Mouse (Mus musculus): Measurements from ENCODE around the gene Cenpv. TPM values are rescaled to one million over a fixed set of nuclear protein-coding genes. Genes with fewer than 3 reads are reported as not detected.

Cenpv gene
- polyA plus RNA-seq (2016; fragmentation: Nextera tagmentation; extraction: Ambion mirVana): 23.0 and 25.4 TPM in 2 replicates

DNA sequence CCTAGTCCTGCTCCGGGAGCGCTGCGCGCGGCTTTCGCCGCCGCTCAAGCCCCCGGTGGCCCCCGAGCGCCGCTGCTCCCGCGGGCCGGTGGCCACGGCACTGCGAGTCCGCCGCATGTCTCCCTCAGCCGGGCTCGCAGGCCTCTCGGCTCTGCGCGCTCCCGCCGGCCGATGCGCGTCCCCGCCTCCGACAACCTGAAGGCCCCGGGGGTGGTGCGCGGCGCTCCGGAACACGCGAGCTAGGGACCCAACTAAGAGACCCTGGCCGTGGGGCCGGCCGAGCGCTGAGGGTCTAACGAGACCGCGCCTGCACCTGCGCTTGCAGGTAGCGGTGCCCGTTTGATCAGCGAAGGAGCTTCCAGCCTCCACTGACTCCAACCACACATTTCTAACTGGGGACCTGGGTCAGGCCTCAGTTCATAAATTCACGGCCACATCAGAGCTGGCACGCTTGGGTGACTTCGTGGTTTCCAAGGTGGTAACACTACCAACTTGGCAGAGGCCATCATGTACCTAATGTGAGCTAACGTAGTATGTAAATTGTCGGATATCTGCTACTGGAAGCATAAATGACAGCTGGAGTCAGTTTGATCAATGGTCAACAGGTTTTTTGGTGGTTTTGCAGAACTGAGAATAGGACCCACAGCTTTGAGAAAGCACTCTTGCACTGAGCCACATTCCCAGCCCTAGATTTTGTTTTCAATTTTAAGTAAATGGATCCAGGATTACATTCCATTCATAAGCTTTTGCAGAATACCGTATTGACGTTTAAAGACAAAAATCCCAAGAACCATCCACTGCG, at the start of gene Cenpv:
Gene Cenpv, minus strand, starts transcription at position 173 of the 802 bp plus-strand sequence.
- H3K9me3 ChIP-seq: no peaks in the 10 kb centered on the region
- peaks cover 41% of the 10 kb centered on the region for H3K27me3 ChIP-seq (replicated peaks; ENCODE audit: low read depth, poor library complexity, severe bottlenecking)
- peak; percentile 78 for DNase-seq (ENCODE audit: low spot score)
- H3K27ac ChIP-seq (replicated peaks): peak within 1 kb of the TSS; percentile 93
- H3K36me3 ChIP-seq (replicated peaks): peaks cover 8% of the 10 kb centered on the region
- H3K4me3 ChIP-seq: peak within 1 kb of the TSS; percentile 87
- 6% methylated on average over 57 of the region's 57 CpGs for WGBS
- peaks cover 18% of the 10 kb centered on the region for H3K4me1 ChIP-seq

DNA sequence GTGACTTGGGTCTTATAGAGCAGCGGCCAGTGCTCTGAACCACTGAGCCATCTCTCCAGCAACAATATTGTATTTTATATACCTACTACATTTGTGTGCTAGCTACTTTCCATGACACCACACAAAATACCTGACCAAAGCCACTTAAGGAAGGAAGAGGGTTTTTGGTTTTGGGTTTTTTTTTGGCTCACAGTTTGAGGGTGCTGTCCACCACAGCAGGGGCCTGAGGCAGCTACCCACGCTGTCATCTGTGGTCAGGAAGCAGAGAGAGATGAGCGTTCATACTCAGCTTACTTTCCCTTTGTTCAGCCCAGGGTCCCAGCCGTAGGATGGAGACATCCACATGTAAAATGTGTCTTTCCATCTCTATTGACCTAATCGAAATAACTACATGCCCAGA, 48.0 kb upstream of the Cenpv start:
- H3K9me3 ChIP-seq: no peaks in the 10 kb centered on the region
- no peaks in the 10 kb centered on the region for H3K27me3 ChIP-seq (replicated peaks; ENCODE audit: low read depth, poor library complexity, severe bottlenecking)
- peaks cover 20% of the 10 kb centered on the region for H3K4me1 ChIP-seq
- H3K27ac ChIP-seq (replicated peaks): no peak overlapping the region
- H3K36me3 ChIP-seq (replicated peaks): no peaks in the 10 kb centered on the region
- H3K4me3 ChIP-seq: no peak overlapping the region
- DNase-seq (ENCODE audit: low spot score): no peak
- WGBS: 90% methylated on average over 5 of the region's 5 CpGs

DNA sequence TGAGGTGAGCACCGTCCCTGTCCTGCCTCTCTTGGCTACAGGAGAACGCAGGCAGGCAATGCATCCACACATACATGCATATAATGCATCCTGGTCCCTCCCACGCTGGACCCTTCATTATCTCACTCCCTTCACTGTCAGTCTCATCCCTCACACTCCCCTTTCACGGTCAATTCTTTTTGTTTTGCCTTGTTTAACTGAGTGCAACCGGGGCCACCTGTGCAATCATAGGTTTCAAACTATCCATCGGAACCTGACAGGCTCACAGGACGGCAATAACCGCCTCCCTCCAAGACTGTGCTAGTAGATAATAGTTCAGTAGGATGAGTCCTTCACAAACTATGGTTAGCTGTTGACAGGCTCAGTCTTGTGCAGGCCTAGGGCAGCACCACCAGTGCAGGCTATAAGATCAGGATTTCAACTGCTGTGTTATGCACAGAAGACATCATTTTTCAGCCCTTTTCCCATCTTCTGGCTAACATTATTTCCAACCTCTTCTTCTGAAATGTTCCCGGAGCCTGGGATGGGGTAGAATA, 45.7 kb upstream of the Cenpv start:
- 84% methylated on average over 9 of the region's 9 CpGs for WGBS
- Histone ChIP-seq H3K9me3 (no peaks in the 10 kb centered on the region), H3K4me3 (no peak overlapping the region), H3K4me1 (peaks cover 10% of the 10 kb centered on the region), H3K27ac (replicated peaks) (no peak overlapping the region), H3K36me3 (replicated peaks) (no peaks in the 10 kb centered on the region), H3K27me3 (replicated peaks; ENCODE audit: low read depth, poor library complexity, severe bottlenecking) (no peaks in the 10 kb centered on the region)
- DNase-seq (ENCODE audit: low spot score): no peak

DNA sequence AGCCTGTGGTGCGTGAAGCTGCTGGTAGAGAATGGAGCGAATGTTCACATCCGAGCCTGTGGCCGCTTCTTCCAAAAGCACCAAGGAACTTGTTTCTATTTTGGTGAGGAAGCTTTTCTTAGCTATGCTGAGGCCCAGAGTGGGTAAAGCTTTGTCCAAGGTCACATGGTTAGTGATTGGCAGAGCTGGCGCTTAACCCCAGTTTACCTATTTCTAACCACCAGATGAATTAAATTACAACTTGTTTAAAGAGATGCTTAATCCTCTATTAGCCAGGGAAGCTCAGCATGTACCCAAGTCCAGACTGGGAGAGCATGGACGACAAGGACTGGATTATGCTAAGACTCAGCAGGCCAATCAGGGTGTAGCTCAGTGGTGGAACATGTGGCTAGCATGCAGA, 44.0 kb upstream of the Cenpv start:
- Histone ChIP-seq H3K4me1 (peaks cover 5% of the 10 kb centered on the region; the same call in 1 of the 2 replicates), H3K27me3 (replicated peaks; ENCODE audit: low read depth, poor library complexity, severe bottlenecking) (peaks cover 9% of the 10 kb centered on the region; the same call in 1 of the 2 replicates), H3K9me3 (no peaks in the 10 kb centered on the region), H3K4me3 (no peak overlapping the region), H3K36me3 (replicated peaks) (no peaks in the 10 kb centered on the region), H3K27ac (replicated peaks) (no peak overlapping the region)
- no peak for DNase-seq (ENCODE audit: low spot score)
- 78% methylated on average over 6 of the region's 6 CpGs for WGBS

DNA sequence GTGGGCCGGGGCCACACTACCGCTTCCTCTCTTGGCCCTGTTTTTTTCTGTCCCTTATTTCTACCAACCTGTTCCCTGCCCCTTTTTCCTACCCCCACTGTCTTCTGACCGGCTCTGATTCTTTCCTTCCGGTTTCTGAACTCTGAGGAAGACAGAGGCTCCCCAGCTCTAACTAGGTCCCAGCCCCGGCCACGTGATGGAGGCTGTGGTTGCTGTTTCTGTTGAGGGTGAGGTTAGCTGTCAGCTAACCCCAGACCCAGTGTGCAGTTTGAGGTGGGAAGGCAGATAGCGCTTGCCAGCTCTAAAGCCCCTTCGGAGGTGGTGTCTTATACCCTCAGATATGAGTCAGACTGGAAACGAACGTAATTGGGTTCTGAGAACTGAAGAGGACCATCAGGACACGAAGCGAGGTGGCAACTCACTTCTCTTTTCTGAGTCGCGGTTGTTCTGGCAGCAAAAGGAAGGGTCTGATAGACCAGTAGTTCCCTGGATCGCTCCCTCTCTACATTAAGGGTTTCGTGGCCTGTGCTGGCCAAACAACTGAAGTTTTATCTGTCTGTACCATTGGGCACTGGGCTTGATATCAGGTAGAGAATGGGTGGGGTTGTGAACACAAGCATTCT, 37.6 kb upstream of the Cenpv start:
- peaks cover 14% of the 10 kb centered on the region for H3K4me1 ChIP-seq
- H3K4me3 ChIP-seq: peak overlapping the region; percentile 67
- no peaks in the 10 kb centered on the region for H3K36me3 ChIP-seq (replicated peaks)
- no peaks in the 10 kb centered on the region for H3K9me3 ChIP-seq
- peak overlapping the region; percentile 65; the same call in 1 of the 2 replicates for H3K27ac ChIP-seq (replicated peaks)
- WGBS: 61% methylated on average over 16 of the region's 16 CpGs
- peaks cover 31% of the 10 kb centered on the region for H3K27me3 ChIP-seq (replicated peaks; ENCODE audit: low read depth, poor library complexity, severe bottlenecking)
- no peak for DNase-seq (ENCODE audit: low spot score)

DNA sequence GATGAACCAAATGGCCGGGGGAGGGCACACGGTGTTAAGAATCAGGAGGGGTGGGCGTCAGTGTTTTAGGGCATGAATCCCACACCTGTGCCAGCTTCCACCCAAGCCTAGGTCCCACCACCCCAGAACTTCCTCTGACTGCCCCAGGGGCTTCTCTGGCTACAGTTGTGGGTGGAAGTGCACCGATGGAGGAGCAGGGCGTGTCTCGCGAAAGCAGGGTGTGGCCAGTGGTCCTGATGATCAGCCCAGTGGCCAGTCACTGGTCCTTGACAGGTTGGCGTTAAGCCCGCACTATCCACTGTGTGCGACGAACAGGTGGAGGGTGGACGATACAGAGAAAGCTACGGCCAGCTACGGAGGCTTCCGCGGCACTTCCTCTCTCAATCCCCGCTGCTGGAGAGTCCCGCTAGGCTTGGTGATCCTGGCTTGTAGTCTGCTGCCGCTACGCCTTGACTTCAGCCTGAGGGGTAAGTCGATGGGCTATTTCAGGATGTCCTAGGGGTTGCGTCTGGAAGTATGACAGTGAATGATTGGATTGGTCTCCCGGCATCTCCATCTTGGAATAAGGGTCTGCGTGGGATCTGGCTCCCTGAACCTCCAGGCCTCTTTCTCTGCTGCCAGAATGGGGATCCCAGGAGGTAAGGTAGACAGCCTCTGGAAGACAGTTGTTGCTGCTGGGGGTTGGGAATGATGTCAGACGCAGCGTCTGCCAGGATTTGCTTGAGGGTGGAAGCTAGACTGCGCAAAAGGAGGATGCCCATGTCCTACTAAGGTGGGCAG, 36.8 kb upstream of the Cenpv start:
- H3K27me3 ChIP-seq (replicated peaks; ENCODE audit: low read depth, poor library complexity, severe bottlenecking): peaks cover 31% of the 10 kb centered on the region
- H3K36me3 ChIP-seq (replicated peaks): no peaks in the 10 kb centered on the region
- DNase-seq (ENCODE audit: low spot score): peak; percentile 41
- H3K4me3 ChIP-seq: peak overlapping the region; percentile 67
- 6% methylated on average over 27 of the region's 27 CpGs for WGBS
- peaks cover 14% of the 10 kb centered on the region for H3K4me1 ChIP-seq
- peak overlapping the region; percentile 65 for H3K27ac ChIP-seq (replicated peaks)
- no peaks in the 10 kb centered on the region for H3K9me3 ChIP-seq

DNA sequence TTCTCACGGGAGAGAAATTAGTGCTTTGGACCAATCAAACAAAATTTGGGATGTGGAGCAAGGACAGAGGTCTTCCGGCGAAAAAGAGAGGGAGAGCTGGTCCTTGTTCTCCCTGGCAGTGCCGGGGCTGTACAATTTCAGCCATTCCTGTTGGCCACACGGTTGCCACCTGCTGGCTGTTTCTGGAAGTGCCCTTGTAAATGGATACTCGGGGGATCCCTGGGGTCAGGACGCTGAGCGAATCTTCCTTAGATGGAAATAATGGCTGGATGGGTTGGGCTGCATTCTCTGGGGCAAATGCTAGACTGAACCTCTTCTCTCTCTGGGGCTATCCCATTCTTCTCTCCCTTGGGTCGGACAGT, 36.2 kb upstream of the Cenpv start:
- peaks cover 14% of the 10 kb centered on the region for H3K4me1 ChIP-seq

DNA sequence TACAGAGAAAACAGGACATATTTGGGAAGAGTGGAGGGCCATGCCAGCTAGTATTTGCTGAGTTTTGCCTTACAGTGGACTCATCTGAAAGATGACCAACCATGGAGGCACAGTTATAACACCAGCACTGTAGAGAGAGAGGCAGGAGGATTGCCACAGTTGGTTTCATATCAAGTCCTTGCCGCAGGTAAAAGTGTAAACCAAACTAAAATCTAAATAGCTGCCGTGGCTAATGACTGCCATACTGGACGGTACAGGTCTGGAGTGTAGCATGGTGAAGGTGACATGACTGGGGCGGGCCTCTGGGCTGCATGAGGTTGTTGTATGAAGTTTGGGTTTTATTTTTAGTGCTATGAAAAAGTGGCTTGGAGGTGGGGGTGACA, 35.6 kb upstream of the Cenpv start:
- Histone ChIP-seq H3K9me3 (no peaks in the 10 kb centered on the region), H3K27me3 (replicated peaks; ENCODE audit: low read depth, poor library complexity, severe bottlenecking) (peaks cover 31% of the 10 kb centered on the region), H3K4me1 (peaks cover 14% of the 10 kb centered on the region), H3K27ac (replicated peaks) (no peak overlapping the region), H3K36me3 (replicated peaks) (no peaks in the 10 kb centered on the region), H3K4me3 (no peak overlapping the region)
- no peak for DNase-seq (ENCODE audit: low spot score)
- 85% methylated on average over 4 of the region's 4 CpGs for WGBS

More for the DNA sequence above, 36.2 kb upstream of the Cenpv start:
- 4% methylated on average over 9 of the region's 9 CpGs for WGBS
- Histone ChIP-seq H3K36me3 (replicated peaks) (no peaks in the 10 kb centered on the region), H3K4me3 (peak overlapping the region; percentile 67), H3K27me3 (replicated peaks; ENCODE audit: low read depth, poor library complexity, severe bottlenecking) (peaks cover 31% of the 10 kb centered on the region), H3K27ac (replicated peaks) (peak overlapping the region; percentile 65), H3K9me3 (no peaks in the 10 kb centered on the region)
- peak; percentile 89 for DNase-seq (ENCODE audit: low spot score)

DNA sequence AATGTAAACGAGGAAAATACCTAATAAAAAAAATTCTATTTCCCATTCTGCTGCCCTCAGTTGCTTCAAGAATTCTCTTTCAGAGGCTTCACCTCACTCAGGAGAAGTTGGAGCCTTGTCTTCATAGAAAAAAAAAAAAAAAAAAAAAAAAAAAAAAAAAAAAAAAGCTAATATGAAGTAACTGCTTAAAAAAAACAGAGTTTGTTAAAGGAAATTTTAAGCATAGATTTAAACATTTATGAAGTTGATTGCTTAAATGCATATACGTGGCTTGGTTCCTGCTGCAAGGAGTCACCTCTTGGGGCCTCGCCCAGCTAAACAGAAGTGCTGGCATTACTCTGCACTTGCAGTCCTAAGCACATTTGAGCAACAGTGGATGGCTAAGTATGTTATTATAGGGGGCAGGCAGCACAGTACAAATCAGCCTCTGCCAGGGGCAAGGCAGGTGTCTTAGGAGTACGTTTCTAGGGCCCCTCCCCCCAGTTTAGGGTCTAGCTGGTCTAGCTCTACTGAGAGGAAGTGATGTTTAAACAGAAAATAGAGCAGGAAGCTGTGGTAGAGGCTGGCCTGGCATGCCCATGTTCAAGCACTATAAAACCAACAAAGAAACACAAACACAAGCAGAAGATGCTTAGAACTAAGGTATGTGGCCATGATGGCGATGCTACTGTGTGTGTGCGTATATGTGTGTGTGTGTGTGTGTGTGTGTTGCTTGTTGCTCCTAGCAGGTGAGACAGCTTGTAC, 35.1 kb upstream of the Cenpv start, which contains the start of gene Trpv2:
Gene Trpv2, plus strand, starts transcription at position 528 of the 744 bp plus-strand sequence.
- peak within 1 kb of the TSS; percentile 67 for H3K4me3 ChIP-seq
- no peak within 1 kb of the TSS for H3K27ac ChIP-seq (replicated peaks)
- no peak for DNase-seq (ENCODE audit: low spot score)
- 82% methylated on average over 6 of the region's 6 CpGs for WGBS
- H3K27me3 ChIP-seq (replicated peaks; ENCODE audit: low read depth, poor library complexity, severe bottlenecking): peaks cover 31% of the 10 kb centered on the region
- no peaks in the 10 kb centered on the region for H3K9me3 ChIP-seq
- no peaks in the 10 kb centered on the region for H3K36me3 ChIP-seq (replicated peaks)
- peaks cover 14% of the 10 kb centered on the region for H3K4me1 ChIP-seq

DNA sequence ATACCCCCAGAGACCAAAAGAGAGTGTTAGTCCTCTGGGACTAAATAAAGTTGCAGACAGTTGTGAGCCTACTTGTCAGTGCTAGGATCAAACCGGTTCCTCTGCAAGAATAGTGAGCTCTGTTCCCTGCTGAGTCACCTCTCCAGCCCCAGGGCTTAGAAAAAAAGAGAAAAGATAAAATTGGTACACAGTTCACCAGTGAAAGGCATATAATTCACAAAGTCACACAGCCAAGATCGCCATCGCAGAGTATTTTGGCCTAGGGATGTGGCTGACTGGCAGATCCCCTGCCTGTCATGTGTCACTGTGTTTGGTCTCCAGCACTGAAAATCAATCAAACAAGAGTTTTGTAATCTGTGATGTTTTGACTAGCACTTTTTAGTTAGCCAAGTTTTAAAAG, 29.2 kb upstream of the Cenpv start:
- Histone ChIP-seq H3K9me3 (no peaks in the 10 kb centered on the region), H3K36me3 (replicated peaks) (no peaks in the 10 kb centered on the region), H3K4me1 (peaks cover 10% of the 10 kb centered on the region; the same call in 1 of the 2 replicates), H3K27me3 (replicated peaks; ENCODE audit: low read depth, poor library complexity, severe bottlenecking) (no peaks in the 10 kb centered on the region), H3K4me3 (no peak overlapping the region), H3K27ac (replicated peaks) (no peak overlapping the region)
- no peak for DNase-seq (ENCODE audit: low spot score)
- 70% methylated on average over 3 of the region's 3 CpGs for WGBS

DNA sequence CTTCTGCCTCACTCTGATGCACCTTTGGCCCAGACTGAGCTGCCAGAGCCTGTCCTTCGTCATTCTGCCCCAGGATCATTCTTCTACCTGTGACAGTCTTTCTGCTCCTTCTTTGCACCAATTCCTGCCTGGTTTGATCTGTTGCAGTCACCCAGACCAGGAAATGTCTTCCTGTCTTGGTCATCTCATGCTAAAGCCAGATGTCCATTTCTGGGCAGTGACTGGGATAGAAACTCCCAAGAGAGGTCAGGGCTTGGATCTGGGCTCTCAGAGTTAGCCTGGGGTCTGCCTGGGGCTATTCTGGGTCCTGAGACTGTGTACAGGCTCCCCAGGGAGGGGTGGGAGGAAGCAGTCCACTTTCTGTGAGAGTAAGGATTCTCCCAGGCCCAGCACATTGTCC, 27.1 kb upstream of the Cenpv start:
- Histone ChIP-seq H3K9me3 (no peaks in the 10 kb centered on the region), H3K36me3 (replicated peaks) (no peaks in the 10 kb centered on the region), H3K4me1 (peaks cover 10% of the 10 kb centered on the region; the same call in 1 of the 2 replicates), H3K27me3 (replicated peaks; ENCODE audit: low read depth, poor library complexity, severe bottlenecking) (peaks cover 5% of the 10 kb centered on the region), H3K27ac (replicated peaks) (no peak overlapping the region), H3K4me3 (no peak overlapping the region)
- no peak for DNase-seq (ENCODE audit: low spot score)
- WGBS: 71% methylated on average over 1 of the region's 1 CpGs

DNA sequence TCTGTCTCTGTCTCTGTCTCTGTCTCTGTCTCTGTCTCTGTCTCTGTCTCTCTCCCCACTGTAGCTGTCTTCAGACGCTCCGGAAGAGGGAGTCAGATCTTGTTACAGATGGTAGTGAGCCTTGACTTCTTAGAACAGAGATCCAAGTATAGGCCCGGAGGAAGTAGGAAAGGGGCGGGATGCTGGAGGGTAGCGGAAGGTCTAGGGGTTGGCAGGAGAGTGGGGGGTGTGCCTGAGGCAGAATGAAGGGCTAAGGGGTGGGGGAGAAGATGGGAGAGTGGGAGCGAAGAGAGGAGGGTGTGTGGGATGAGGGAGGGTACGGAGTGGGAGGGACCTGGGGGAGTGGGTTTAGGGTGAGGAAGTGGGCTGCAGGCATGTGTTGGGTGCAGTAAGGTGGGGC, 26.7 kb upstream of the Cenpv start:
- peaks cover 11% of the 10 kb centered on the region; the same call in 1 of the 2 replicates for H3K4me1 ChIP-seq
- DNase-seq (ENCODE audit: low spot score): no peak
- H3K27me3 ChIP-seq (replicated peaks; ENCODE audit: low read depth, poor library complexity, severe bottlenecking): peaks cover 8% of the 10 kb centered on the region
- WGBS: 68% methylated on average over 7 of the region's 7 CpGs
- no peak overlapping the region for H3K27ac ChIP-seq (replicated peaks)
- no peak overlapping the region for H3K4me3 ChIP-seq
- H3K9me3 ChIP-seq: no peaks in the 10 kb centered on the region
- no peaks in the 10 kb centered on the region for H3K36me3 ChIP-seq (replicated peaks)

All from embryonic facial prominence, embryonic 10.5 days (tissue).